10 mouse cellular contexts compared by ENCODE assay signal in the genomic region with DNA sequence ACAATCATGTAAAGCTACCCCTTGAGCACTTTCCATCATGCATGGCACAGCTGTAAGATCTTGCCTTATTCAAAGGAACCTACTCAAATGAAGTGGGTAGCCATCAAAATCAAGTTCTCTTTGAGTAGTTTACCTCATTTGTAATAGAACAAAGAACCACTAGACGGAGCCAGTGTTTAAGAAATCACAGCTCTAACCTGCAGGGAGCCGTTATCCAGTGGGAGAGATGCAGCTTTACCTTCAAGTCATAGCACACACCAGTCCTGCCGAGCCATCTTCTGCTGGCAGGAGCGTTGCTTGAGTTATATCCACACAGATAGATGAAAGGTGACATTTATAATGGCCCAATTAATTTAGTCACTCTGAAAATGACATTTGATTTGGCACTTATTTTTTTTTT. TPM values are rescaled to one million over a fixed set of nuclear protein-coding genes. Genes with fewer than 3 reads are reported as not detected.
DNase-seq lines count a peak whose midpoint lies in the region; ATAC-seq lines count a peak whose summit lies in the region.
"Had no signal": no experiment of that assay in that cellular context is flagged by ENCODE, and none has a peak within 500 bp of the region (broad histone marks: within the 10 kb centered on the region; RNA-seq: fewer than 3 reads in every experiment).

No protein-coding gene starts in this region.

- 7% methylated on average over 4 of the region's 4 CpGs for WGBS in kidney, embryonic 15.5 days
- 8% methylated on average over 4 of the region's 4 CpGs for WGBS in midbrain, embryonic 14.5 days

- intact Hi-C loops in heart, postnatal 10 days (cut with DNase I): loop anchor here (1.0 kb wide), 2 partner anchors 409 to 523 kb away; no protein-coding TSS in a partner anchor

- H3K27me3 ChIP-seq in kidney, embryonic 15.5 days: peaks cover 43% of the 10 kb centered on the region
- peaks cover 9% of the 10 kb centered on the region for H3K27me3 ChIP-seq in midbrain, embryonic 14.5 days (ENCODE audit: control insufficient read depth, insufficient read depth, low read length)

- no peak overlapping the region for H3K9ac ChIP-seq in kidney, embryonic 15.5 days
- H3K9ac ChIP-seq in midbrain, embryonic 14.5 days (replicated peaks; ENCODE audit: low read length): no peak overlapping the region
- H3K9ac ChIP-seq: embryonic facial prominence, embryonic 13.5 days; liver, embryonic 15.5 days had no signal

- H3K4me2 ChIP-seq in kidney, embryonic 15.5 days: no peak overlapping the region
- H3K4me2 ChIP-seq in midbrain, embryonic 14.5 days (ENCODE audit: low read length): no peak overlapping the region
- H3K4me2 ChIP-seq: embryonic facial prominence, embryonic 13.5 days; liver, embryonic 15.5 days had no signal

- H3K9me3 ChIP-seq in kidney, embryonic 15.5 days (replicated peaks): no peaks in the 10 kb centered on the region
- no peaks in the 10 kb centered on the region for H3K9me3 ChIP-seq in midbrain, embryonic 14.5 days (ENCODE audit: control insufficient read depth, low read length)
- H3K9me3 ChIP-seq: embryonic facial prominence, embryonic 13.5 days; liver, embryonic 15.5 days had no signal

- H3K4me1 ChIP-seq in kidney, embryonic 15.5 days: peaks cover 15% of the 10 kb centered on the region
- H3K4me1 ChIP-seq in midbrain, embryonic 14.5 days (ENCODE audit: control insufficient read depth, insufficient read depth, low read length): peaks cover 8% of the 10 kb centered on the region; the same call in 1 of the 2 replicates
- H3K4me1 ChIP-seq: liver, embryonic 15.5 days had no signal

- no peaks in the 10 kb centered on the region for H3K36me3 ChIP-seq in kidney, embryonic 15.5 days
- H3K36me3 ChIP-seq in midbrain, embryonic 14.5 days (ENCODE audit: control insufficient read depth, insufficient read depth, low read length): no peaks in the 10 kb centered on the region
- H3K36me3 ChIP-seq: embryonic facial prominence, embryonic 13.5 days; liver, embryonic 15.5 days had no signal

- ATAC-seq in kidney, embryonic 15.5 days (replicated peaks; ENCODE audit: low FRiP score): no peak
- ATAC-seq in cerebellum, adult (ENCODE audit: insufficient number of reproducible peaks, low FRiP score, low TSS enrichment): peak; percentile 41
- ATAC-seq in midbrain, embryonic 14.5 days (ENCODE audit: low FRiP score, low TSS enrichment): no peak

- no peak overlapping the region for H3K27ac ChIP-seq in kidney, embryonic 15.5 days
- no peak overlapping the region for H3K27ac ChIP-seq in midbrain, embryonic 14.5 days (replicated peaks; ENCODE audit: low read depth, low read length)
- H3K27ac ChIP-seq: embryonic facial prominence, embryonic 13.5 days; liver, embryonic 15.5 days had no signal

- peak; percentile 12 for DNase-seq in kidney, adult 18-20 months
- peak; percentile 81 for DNase-seq in ES-CJ7 (ENCODE audit: low read depth, low spot score)
- DNase-seq in heart, postnatal 10 days: peak; percentile 45 to 65
- DNase-seq in midbrain, embryonic 14.5 days: peak; percentile 90
- no peak for DNase-seq in urinary bladder, postnatal 36 days (ENCODE audit: low spot score in 2 of 2)
- no peak for DNase-seq in testis, postnatal 10 days (ENCODE audit: low spot score)

- H3K4me3 ChIP-seq in kidney, embryonic 15.5 days (replicated peaks): no peak overlapping the region
- H3K4me3 ChIP-seq in midbrain, embryonic 14.5 days (replicated peaks; ENCODE audit: low read depth, low read length): no peak overlapping the region
- H3K4me3 ChIP-seq: embryonic facial prominence, embryonic 13.5 days; liver, embryonic 15.5 days had no signal

RNA-seq across cellular contexts. Expression of a gene that starts 1.5 kb away (rescaled TPM):
- polyA plus RNA-seq in kidney, embryonic 15.5 days (2015; fragmentation: Nextera tagmentation; extraction: Ambion mirVana): 1.3 and 1.5 TPM in 2 replicates
- total RNA-seq in heart, postnatal 10 days (2021): under 1 TPM; 0.25 to 0.38 TPM
- 2.1 and 2.2 TPM in 2 replicates for polyA plus RNA-seq in midbrain, embryonic 14.5 days (2014; fragmentation: Nextera tagmentation; extraction: Ambion mirVana)
- polyA plus RNA-seq: liver, embryonic 15.5 days had no signal

RNA-seq across cellular contexts. Expression of a gene that starts 51.2 kb away (rescaled TPM):
- polyA plus RNA-seq in kidney, embryonic 15.5 days (2015; fragmentation: Nextera tagmentation; extraction: Ambion mirVana): 24.8 and 25.4 TPM in 2 replicates
- total RNA-seq in heart, postnatal 10 days (2021): 10 to 100 TPM; 44.2 TPM
- 36.3 and 41.4 TPM in 2 replicates for polyA plus RNA-seq in midbrain, embryonic 14.5 days (2014; fragmentation: Nextera tagmentation; extraction: Ambion mirVana)

Comparison
In these comparisons a context has a peak if more than half of its experiments do, and no peak if none do; other contexts are left out.
1. DNase-seq: peak in kidney, adult 18-20 months (single experiment), ES-CJ7 (single experiment), heart, postnatal 10 days (2 of 2) and midbrain, embryonic 14.5 days (single experiment); none in urinary bladder, postnatal 36 days (0 of 2) and testis, postnatal 10 days (single experiment).